ENCODE assay signal across 18 mouse cellular contexts in genomic region chr14:45805950-45806349, GRCm38 (mm10).
DNase-seq lines count a peak whose midpoint lies in the region; ATAC-seq lines count a peak whose summit lies in the region.
"Had no signal": no experiment of that assay in that cellular context is flagged by ENCODE, and none has a peak within 500 bp of the region (broad histone marks: within the 10 kb centered on the region; RNA-seq: fewer than 3 reads in every experiment).

No protein-coding gene starts in this region.

- ATAC-seq in neural tube, embryonic 14.5 days (ENCODE audit: low read depth) = peak; percentile 75; the same call in 1 of the 2 replicates
- ATAC-seq in hindbrain, embryonic 16.5 days = no peak
- ATAC-seq: forebrain, embryonic 13.5 days; forebrain, embryonic 15.5 days had no signal

- WGBS in neural tube, embryonic 14.5 days = 76% methylated on average over 3 of the region's 3 CpGs
- WGBS in hindbrain, embryonic 16.5 days = 92% methylated on average over 3 of the region's 3 CpGs

- H3K4me2 ChIP-seq in neural tube, embryonic 14.5 days (ENCODE audit: low read depth, low read length) = no peak overlapping the region
- no peak overlapping the region for H3K4me2 ChIP-seq in hindbrain, embryonic 16.5 days (ENCODE audit: low read length)
- H3K4me2 ChIP-seq: embryonic facial prominence, embryonic 12.5 days; forebrain, embryonic 13.5 days; forebrain, embryonic 15.5 days had no signal

- no peak overlapping the region for H3K9ac ChIP-seq in neural tube, embryonic 14.5 days (replicated peaks; ENCODE audit: low read depth, low read length)
- no peak overlapping the region for H3K9ac ChIP-seq in hindbrain, embryonic 16.5 days (ENCODE audit: low read depth, low read length)
- H3K9ac ChIP-seq: embryonic facial prominence, embryonic 12.5 days; forebrain, embryonic 13.5 days; forebrain, embryonic 15.5 days had no signal

- no peak overlapping the region for H3K27ac ChIP-seq in neural tube, embryonic 14.5 days (ENCODE audit: low read depth, low read length)
- no peak overlapping the region for H3K27ac ChIP-seq in hindbrain, embryonic 16.5 days (ENCODE audit: low read depth, low read length)
- H3K27ac ChIP-seq: embryonic facial prominence, embryonic 10.5 days; embryonic facial prominence, embryonic 12.5 days; forebrain, embryonic 13.5 days; forebrain, embryonic 15.5 days had no signal

- no peaks in the 10 kb centered on the region for H3K36me3 ChIP-seq in neural tube, embryonic 14.5 days (ENCODE audit: control insufficient read depth, insufficient read depth, low read length)
- no peaks in the 10 kb centered on the region for H3K36me3 ChIP-seq in hindbrain, embryonic 16.5 days (ENCODE audit: control insufficient read depth, insufficient read depth, low read length)
- H3K36me3 ChIP-seq: embryonic facial prominence, embryonic 10.5 days; embryonic facial prominence, embryonic 12.5 days; forebrain, embryonic 15.5 days had no signal

- DNase-seq in layer of hippocampus, adult 11-12 months (ENCODE audit: low spot score) = peak; percentile 18
- no peak for DNase-seq in layer of hippocampus, postnatal 25 days (ENCODE audit: extremely low spot score in 1 of 2, low spot score in 1 of 2)
- peak; percentile 47 for DNase-seq in layer of hippocampus, adult 9-11 months
- no peak for DNase-seq in layer of hippocampus, postnatal 10 days (ENCODE audit: low spot score in 2 of 2)
- DNase-seq in brain, adult 2 months (ENCODE audit: low read depth, low spot score) = peak; percentile 22
- DNase-seq in heart, postnatal 4 days = no peak
- DNase-seq: adrenal gland, adult 2 months; adrenal gland, postnatal 25 days; cerebellum, adult 11-12 months; cerebellum, adult 2 months; cerebellum, adult 9-10 months; cerebellum, postnatal 25 days had no signal

- H3K4me1 ChIP-seq in neural tube, embryonic 14.5 days (ENCODE audit: control insufficient read depth, insufficient read depth, low read length) = no peaks in the 10 kb centered on the region
- H3K4me1 ChIP-seq in hindbrain, embryonic 16.5 days (ENCODE audit: control insufficient read depth, insufficient read depth, low read depth, low read length) = 0 out of 2 replicates have a peak, but pooled peaks cover 2% of the 10 kb centered on the region
- H3K4me1 ChIP-seq: embryonic facial prominence, embryonic 12.5 days; forebrain, embryonic 13.5 days; forebrain, embryonic 15.5 days had no signal

- no peak overlapping the region for H3K4me3 ChIP-seq in neural tube, embryonic 14.5 days (ENCODE audit: low read depth, low read length)
- no peak overlapping the region for H3K4me3 ChIP-seq in hindbrain, embryonic 16.5 days (ENCODE audit: low read length)
- H3K4me3 ChIP-seq: embryonic facial prominence, embryonic 10.5 days; embryonic facial prominence, embryonic 12.5 days; forebrain, embryonic 13.5 days; forebrain, embryonic 15.5 days had no signal

- H3K9me3 ChIP-seq in neural tube, embryonic 14.5 days (ENCODE audit: control insufficient read depth, low read length) = no peaks in the 10 kb centered on the region
- no peaks in the 10 kb centered on the region for H3K9me3 ChIP-seq in hindbrain, embryonic 16.5 days (ENCODE audit: control insufficient read depth, low read length)
- H3K9me3 ChIP-seq: embryonic facial prominence, embryonic 10.5 days; embryonic facial prominence, embryonic 12.5 days; forebrain, embryonic 13.5 days; forebrain, embryonic 15.5 days had no signal

- no peaks in the 10 kb centered on the region for H3K27me3 ChIP-seq in neural tube, embryonic 14.5 days (ENCODE audit: control insufficient read depth, insufficient read depth, low read length)
- no peaks in the 10 kb centered on the region for H3K27me3 ChIP-seq in hindbrain, embryonic 16.5 days (replicated peaks; ENCODE audit: control insufficient read depth, insufficient read depth, low read length)
- H3K27me3 ChIP-seq: embryonic facial prominence, embryonic 12.5 days; forebrain, embryonic 13.5 days; forebrain, embryonic 15.5 days had no signal

Comparison
In these comparisons a context has a peak if more than half of its experiments do, and no peak if none do; other contexts are left out.
1. DNase-seq: peak in layer of hippocampus, adult 11-12 months (single experiment), layer of hippocampus, adult 9-11 months (single experiment) and brain, adult 2 months (single experiment); none in layer of hippocampus, postnatal 25 days (0 of 2), layer of hippocampus, postnatal 10 days (0 of 2) and heart, postnatal 4 days (single experiment).